Mouse (Mus musculus): ENCODE results near the gene Wdpcp.

Wdpcp gene

DNA sequence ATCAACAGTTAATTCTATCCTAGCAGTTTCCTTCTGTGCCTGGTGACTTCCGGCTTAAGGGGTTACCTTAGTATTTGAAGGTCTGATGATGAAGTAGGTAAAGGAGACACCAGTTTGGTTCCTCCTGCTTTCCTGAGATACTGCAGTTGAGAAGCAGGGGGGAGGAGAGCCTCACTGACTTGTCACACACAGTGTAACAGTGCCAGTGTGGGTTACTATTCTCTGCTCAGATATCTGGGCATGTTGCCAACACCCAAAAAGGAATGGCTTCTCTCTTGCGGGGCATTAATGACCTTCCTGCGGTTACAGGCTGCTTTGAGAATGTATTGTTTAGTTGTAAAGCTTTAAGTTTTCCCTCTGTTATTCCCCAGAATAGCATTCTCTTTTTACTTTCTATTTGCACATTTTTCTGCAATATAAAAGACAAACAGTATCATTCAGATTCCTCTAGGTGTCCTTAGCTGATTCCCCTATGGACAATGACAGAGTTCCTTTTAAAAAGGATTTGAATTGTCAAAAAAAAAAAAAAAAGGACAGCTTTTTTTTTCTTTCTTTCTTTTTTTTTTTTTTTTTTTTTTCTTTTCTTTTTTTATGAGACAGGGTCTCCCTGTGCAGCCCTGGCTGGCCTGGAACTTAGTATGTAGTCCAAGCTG is 2.5 kb upstream of the Wdpcp start:
- peak; percentile 63 to 68 for DNase-seq (ENCODE audit: low spot score in 2 of 2)

GRCm38 (mm10) chr11:21570109-21570474 is 1.9 kb upstream of the Wdpcp start:
- no peak for DNase-seq (ENCODE audit: low spot score in 2 of 2)

- peak; percentile 70 to 74 for DNase-seq (ENCODE audit: low spot score in 2 of 2)
These were observed 1.1 kb upstream of the Wdpcp start for GRCm38 (mm10) chr11:21570973-21571372.

- DNase-seq (ENCODE audit: low spot score in 2 of 2) = no peak
These were observed 9.4 kb downstream of the Wdpcp start for GRCm38 (mm10) chr11:21581472-21581871.

DNA sequence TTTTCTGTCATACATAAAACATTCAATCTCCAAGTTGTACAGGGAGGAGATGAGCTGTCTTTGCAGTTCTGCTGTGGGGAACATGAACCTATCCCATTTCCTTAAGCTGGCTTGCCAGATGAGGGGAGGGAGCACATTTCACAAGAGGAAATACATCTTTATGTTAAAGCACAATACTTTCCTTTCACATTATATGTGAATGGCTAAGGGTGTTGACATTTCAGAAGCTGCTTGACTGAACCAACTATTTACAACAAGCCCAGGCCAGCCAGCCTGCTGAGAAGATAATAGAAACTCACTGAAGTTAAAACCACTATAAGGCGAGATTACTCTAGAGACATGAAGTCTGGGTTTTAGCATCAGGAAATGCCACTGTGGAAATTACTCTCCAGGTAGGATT is 11.3 kb downstream of the Wdpcp start:
- no peak for DNase-seq (ENCODE audit: low spot score in 2 of 2)

GRCm38 (mm10) chr11:21602497-21602896 is 30.5 kb downstream of the Wdpcp start:
- DNase-seq (ENCODE audit: low spot score in 2 of 2) = no peak

DNA sequence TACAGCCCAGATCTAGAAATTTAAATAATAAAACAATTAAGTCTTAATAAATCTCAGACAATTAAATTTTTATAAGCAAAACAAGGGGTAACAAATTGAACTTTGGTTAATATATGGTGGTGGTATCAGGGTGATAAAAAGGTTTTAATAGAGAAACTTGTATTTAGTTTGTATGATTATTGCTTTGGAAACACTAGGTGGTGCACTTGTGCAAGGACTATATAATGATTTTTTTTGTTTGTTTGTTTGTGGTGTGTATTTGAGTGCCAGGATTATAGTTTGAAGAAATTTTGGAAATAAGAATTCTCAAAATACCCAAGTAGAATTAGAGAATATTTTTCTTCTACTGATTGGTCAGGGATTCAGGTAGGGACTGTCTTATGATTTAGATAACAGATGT is 43.9 kb downstream of the Wdpcp start:
- no peak for DNase-seq (ENCODE audit: low spot score in 2 of 2)

DNA sequence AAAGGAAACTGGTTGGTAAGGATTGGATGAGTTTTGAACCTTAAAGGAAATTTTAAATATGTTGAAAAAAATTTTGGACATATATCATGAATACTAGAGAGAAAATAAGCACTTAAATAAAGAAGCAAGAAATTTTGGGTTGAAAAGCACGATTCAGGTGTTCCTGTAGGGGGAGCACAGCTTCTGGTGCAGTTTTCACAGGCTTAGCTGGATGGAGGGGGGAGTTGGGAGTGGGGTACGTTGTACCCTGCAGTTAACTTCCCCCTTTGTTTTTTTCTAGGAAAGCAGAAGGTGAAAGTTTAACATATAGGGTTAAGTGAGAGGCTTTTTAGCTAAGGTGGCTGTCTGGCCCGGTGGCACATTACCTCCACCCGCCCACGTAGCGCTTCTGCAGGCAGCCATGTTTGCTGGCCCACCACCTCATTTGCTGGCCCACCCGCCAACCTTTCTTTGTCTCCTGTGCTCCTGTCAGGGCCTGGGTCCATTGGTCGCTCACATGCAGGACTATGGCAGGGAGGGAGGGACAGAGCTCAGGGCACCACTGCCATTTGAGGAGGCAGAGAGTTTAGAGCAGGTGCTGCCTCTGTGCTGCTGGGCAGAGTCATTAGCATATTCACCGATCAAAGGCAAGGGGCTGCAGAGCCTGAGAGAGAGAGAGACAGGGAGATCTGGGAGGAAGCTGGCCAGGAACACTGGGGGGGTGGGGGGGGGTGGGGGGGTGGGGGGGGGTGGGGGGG is 62.3 kb downstream of the Wdpcp start:
- no peak for DNase-seq (ENCODE audit: low spot score in 2 of 2)

GRCm38 (mm10) chr11:21638341-21638740 is 66.3 kb downstream of the Wdpcp start:
- no peak for DNase-seq (ENCODE audit: low spot score in 2 of 2)

- no peak for DNase-seq (ENCODE audit: low spot score in 2 of 2)
These were observed 67.5 kb downstream of the Wdpcp start for GRCm38 (mm10) chr11:21639534-21639933.

GRCm38 (mm10) chr11:21644231-21644630 is 72.2 kb downstream of the Wdpcp start:
- DNase-seq (ENCODE audit: low spot score in 2 of 2) = no peak

GRCm38 (mm10) chr11:21646136-21646535 is 74.1 kb downstream of the Wdpcp start:
- DNase-seq (ENCODE audit: low spot score in 2 of 2) = no peak

GRCm38 (mm10) chr11:21658985-21659384 is 87.0 kb downstream of the Wdpcp start:
- DNase-seq (ENCODE audit: low spot score in 2 of 2) = peak; percentile 31 to 68

DNA sequence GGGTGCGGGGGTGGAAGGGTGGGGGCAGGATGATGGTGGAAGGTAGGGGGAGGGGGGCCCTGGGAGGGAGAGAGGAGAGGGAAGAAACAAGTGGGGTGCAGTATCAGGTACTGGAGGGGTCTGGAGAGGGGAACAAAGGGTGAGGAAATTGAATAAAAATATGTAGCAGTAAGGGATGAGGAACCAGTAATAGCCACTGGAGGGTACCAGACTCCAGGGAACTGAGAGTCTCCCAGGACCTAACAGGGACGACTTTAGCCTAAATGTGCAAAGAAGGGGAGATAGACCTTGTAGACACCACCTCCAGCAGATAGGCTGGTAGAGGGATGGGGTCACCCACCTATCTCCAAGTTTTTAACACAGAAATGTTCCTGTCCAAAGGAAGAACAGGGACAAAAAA is 105.0 kb downstream of the Wdpcp start:
- DNase-seq (ENCODE audit: low spot score in 2 of 2) = no peak

- DNase-seq (ENCODE audit: low spot score in 2 of 2) = peak; percentile 34 to 48
These were observed 116.4 kb downstream of the Wdpcp start for GRCm38 (mm10) chr11:21688441-21688840.

GRCm38 (mm10) chr11:21690730-21691129 is 118.7 kb downstream of the Wdpcp start:
- no peak for DNase-seq (ENCODE audit: low spot score in 2 of 2)

- DNase-seq (ENCODE audit: low spot score in 2 of 2) = no peak
These were observed 122.1 kb downstream of the Wdpcp start for GRCm38 (mm10) chr11:21694087-21694486.

DNA sequence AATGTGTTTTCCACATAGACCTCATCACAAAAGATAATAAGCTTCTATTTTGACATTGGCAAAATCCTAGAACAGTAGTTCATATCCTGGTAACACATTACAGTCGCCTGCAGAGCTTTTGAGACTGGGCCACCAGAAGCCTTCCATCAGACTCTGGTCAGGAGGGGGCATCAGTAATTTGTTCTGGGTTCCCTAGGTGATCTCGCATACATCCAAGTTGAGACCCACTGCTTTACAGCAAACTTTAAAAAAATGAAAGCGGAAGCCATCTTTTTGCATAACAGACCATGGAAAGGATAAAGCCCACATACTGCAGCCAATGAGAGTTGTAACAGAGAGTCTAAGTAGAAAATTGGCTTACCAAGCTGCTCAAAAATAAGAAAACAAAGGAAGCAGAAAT is 125.6 kb downstream of the Wdpcp start:
- DNase-seq (ENCODE audit: low spot score in 2 of 2) = no peak

DNA sequence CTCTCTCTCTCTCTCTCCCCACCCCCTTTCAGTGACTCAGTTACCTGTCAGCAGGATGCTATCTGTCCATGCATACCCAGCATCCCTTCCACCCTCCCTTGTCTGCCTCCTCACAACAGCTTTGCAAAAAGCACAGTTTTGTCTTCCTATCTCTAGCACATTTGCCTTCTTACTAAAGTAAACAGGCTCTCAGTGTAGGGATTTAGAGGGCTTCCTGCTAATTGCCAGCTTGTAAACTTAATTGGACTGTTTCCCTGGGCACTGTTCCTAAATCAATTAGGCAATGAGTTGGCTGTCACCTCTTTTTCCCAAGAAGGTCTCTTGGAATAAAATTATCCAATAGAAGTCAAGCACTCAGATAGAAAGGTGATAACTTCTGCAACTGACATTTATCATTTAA is 141.5 kb downstream of the Wdpcp start:
- no peak for DNase-seq (ENCODE audit: low spot score in 2 of 2)

GRCm38 (mm10) chr11:21714065-21714464 is 142.0 kb downstream of the Wdpcp start:
- DNase-seq (ENCODE audit: low spot score in 2 of 2) = no peak

- DNase-seq (ENCODE audit: low spot score in 2 of 2) = no peak
These were observed 154.3 kb downstream of the Wdpcp start for GRCm38 (mm10) chr11:21726329-21726728.

DNA sequence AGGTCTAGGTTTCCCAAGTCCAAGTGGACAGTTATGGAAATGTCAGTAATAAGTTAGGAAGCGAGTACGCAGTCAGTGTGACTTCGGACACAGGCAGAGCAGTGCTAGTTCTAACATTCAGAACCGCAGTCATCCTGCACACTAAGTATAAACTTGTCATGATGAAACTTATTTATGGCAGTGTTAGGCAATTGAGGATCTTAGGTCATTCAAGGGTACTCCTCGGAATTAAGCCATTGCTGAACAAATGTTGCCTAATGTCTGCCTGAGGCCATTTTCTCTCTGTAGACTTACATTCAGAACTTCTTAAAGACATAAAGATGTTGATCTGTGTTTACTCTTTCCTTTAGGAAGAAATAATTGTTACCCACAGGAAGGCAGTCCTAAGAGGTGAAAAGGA is 157.0 kb downstream of the Wdpcp start:
- DNase-seq (ENCODE audit: low spot score in 2 of 2) = no peak

GRCm38 (mm10) chr11:21729961-21730360 is 157.9 kb downstream of the Wdpcp start:
- DNase-seq (ENCODE audit: low spot score in 2 of 2) = no peak

DNA sequence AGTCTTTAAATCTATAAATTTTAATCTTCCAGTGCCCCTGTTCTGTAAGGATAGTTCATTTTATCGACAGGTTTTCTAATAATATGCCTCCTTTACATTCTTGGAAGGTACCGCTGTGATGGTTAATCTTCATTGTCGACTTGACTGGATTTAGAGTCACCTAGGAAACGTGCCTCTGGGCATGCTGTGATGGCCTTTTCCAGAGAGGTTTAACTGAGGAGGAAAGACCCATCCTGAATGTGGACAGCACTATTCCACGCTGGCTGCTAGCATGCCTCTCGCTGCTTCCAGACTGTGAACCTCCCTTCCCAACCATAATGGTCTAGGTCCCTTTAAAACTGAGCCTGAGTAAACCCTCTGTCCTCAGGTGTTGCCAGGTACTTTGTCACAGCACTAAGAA is 163.2 kb downstream of the Wdpcp start:
- no peak for DNase-seq (ENCODE audit: low spot score in 2 of 2)

Data from right cerebral cortex, postnatal 10 days (tissue).